Mouse (Mus musculus): Measurements from ENCODE around the gene Ess2.

GRCm38 (mm10) chr16:17931906-17932460, 20.8 kb upstream of the Ess2 start:
- TF ChIP-seq CTCF (IDR thresholded peaks at IDR 0.05; ENCODE audit: control insufficient read depth, insufficient read depth, low read length) (no peak), POLR2A (IDR thresholded peaks at IDR 0.05; ENCODE audit: borderline replicate concordance, control insufficient read depth, low read depth, low read length) (no peak)
